Mouse (Mus musculus) layer of hippocampus, postnatal 10 days (tissue): ENCODE measurements at regions not wholly inside any gene's neighbourhood (a gene's known extent, or its start where the extent isn't known, plus 50 kb on each side); places are given as distances from the start of the nearest gene placed in this dataset.

ENCODE experiments used
- DNase-seq, 2 experiments: peaks; one replicate each; pipeline ENCODE4 v3.0.0; 2021; ENCODE audit warnings: low spot score in 2 of 2

DNA sequence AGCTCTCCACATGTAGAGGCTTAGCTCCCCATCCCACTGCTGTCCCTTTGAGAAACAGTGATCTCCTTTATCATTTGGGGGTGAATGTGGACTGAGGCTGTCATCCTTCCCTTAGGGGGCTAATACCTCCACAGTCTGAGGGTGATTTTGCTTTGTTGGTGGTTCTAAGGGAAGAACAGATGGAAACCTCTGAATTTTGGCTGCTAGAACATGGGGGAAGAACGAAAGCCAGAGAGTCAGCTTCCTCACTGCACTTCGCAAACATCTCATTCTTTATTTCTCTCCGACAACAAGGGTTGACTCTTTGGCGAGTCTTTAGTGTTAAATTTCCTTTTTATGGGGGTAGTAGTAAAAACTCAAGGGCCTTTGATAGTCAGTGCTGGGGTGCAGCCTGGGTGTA lies 604.6 kb downstream of the Bcl11a start:
- no peak for DNase-seq

- no peak for DNase-seq
These were observed 608.0 kb downstream of the Bcl11a start for GRCm38 (mm10) chr11:24685545-24686467.

DNA sequence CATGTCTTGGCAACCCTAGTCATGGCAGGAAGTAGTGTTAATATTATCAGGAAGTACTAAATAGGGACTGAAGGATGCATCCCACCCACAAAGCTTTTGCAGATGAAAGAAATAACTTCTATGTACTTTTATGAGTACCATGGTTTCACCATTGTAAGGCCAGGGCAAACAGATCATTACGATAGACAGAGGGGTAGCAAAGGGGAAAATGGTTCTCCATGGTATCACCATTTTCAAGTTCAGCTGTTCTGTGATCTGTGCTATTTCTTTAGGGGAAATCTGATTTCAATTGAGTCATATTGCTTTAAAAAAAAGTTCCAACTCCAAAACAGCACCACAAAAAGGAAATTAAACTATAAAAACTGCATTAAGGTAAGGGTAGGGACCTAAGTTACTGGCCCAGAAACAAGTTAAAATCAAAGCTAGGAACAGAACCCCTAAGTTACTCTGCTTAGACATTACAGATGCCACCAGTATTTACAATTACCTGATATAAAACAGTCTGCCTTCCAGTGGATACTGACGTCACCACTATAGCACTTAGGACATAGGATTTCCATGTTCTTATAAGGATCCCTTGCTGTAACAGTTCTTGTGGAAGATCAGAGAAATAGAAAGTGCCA lies 610.4 kb downstream of the Bcl11a start:
- no peak for DNase-seq

GRCm38 (mm10) chr11:24689807-24690333 lies 612.0 kb downstream of the Bcl11a start:
- DNase-seq, result no peak

DNA sequence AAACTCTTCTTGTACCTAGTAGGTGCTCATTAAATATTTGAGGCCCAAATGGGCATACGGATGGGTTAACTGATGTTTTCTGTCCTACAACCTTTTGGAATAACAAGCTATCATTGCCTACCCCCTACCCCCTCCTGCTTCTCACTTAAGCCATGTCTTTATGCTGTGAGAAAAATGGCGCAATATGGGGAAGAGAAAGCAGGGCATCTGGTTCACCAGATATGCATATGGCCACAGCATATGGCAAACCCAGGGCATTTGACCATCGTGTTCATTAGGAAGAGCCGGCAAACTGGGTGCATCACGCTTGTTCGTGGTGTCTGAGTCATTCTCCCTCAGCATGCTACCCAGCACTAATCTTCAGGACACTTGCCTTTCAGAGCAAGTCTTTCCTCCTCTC lies 616.1 kb downstream of the Bcl11a start:
- DNase-seq, result no peak

GRCm38 (mm10) chr11:24695010-24695720 lies 617.3 kb downstream of the Bcl11a start:
- DNase-seq, result no peak

DNA sequence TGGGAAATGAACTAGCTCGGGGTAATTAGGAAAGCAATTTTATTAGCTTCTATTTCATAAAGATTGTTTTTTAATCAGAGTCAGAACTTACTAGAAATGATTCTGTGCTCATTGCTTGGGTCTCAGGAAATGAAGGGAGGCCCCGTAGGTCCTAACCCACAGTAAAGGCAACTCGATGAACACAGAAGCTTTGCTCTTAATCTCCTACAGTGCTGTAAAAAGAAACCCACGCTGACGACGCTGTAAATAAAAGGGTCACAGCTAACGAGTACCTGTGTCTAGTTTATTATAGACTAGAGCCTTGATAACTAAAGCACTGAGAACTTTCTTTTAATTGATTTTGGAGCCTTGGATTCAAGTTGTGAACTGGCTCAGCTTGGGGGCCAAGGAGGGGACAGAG lies 618.7 kb downstream of the Bcl11a start:
- DNase-seq, result no peak

GRCm38 (mm10) chr11:24708790-24709189 lies 630.9 kb downstream of the Bcl11a start:
- DNase-seq, result no peak

GRCm38 (mm10) chr11:24716539-24717287 lies 638.9 kb downstream of the Bcl11a start:
- peak; percentile 48 to 59 for DNase-seq

DNA sequence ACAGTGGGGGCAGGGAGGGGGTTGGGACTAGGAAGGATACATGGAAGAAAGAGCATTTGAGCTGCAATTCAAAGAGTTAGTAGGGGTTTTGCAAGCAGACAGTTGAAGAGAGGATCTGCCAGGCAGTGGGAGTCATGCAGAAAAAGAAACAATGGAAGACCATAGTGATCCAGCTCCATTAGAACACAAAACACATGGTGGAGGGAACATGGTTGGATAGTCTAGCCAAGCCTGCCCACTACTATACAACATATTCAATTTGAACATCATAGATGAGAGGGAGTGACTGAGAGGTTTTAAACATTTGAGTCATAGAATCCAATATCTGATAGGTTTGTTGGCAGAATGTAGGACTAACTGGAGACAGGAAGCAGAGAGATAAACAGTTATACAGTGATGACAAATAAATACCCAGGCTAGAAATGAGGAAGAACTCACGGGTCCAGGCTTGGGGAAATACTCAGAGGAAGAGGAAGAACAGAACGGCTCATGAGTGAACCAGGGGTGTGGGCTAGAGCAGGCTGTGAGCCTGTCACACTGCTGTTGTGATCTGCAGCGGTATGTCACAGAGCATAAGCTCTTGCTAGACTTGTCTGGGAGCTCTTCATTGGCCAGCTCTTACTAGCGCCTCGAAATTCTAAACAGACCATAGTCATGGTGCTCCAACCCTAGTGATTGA lies 646.5 kb downstream of the Bcl11a start:
- no peak for DNase-seq

GRCm38 (mm10) chr11:24726331-24726730 lies 648.5 kb downstream of the Bcl11a start:
- DNase-seq, result no peak

DNA sequence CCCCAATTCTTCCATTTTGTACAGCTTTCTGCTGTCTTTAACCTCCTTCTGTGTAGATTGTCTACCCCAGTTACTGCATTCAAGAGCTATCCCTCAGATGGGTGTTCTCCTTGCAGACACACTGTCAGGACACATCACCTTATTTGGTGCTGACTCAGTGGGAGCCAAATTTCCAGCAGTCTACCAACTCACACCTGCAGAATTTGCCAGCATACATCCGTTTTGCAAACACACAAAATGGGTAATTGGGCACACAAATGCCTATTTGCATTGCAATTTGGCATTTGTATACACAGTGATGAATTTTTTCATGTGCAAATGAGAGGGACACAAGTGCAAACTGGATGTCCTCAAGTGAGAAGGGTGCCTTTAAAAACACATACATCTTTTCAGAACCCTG lies 649.5 kb downstream of the Bcl11a start:
- DNase-seq, result no peak

DNA sequence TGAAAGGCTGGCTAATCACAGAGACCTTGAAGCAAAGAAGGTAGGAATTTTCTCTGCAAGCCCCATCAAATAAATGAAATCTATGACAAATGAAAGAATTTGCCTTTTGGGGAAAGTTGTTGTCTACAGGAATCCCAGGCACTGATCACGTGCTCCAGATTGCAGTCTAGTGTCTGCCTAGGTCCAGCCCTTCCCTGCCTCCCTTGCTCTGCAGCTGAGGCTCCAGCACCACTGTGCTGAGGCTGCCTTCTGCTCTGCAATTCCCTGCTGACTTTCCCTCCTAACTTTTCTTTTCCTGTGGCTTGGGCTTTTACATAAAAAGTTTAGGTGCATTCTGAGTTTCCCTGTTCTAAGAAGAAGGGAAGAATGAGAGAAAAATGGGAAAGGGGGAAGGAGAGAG lies 653.6 kb downstream of the Bcl11a start:
- no peak for DNase-seq

- peak in 1 of 2 experiments; percentile 26 for DNase-seq
These were observed 661.9 kb downstream of the Bcl11a start for GRCm38 (mm10) chr11:24739710-24740255.

GRCm38 (mm10) chr11:24740466-24740865 lies 662.6 kb downstream of the Bcl11a start:
- no peak for DNase-seq

DNA sequence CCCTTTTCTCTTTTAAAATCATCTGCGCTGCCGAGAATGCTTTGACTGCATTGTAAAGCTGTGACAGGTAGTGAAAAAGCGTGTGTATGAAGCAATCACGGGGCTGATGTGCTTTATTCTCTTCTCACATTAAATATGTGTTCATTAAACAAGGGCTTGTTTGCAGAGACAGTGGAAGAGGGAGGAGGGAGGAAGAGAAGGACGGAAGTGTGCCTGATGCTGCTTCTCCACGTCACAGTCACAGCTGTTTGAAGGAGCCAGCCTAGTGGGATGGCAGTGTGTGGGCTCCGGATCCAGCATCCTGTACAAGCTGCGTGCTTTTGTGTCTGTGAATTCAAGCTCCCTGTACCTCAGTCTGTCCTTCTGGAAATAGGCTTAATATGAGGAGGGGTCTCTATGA lies 664.7 kb downstream of the Bcl11a start:
- DNase-seq, result no peak

DNA sequence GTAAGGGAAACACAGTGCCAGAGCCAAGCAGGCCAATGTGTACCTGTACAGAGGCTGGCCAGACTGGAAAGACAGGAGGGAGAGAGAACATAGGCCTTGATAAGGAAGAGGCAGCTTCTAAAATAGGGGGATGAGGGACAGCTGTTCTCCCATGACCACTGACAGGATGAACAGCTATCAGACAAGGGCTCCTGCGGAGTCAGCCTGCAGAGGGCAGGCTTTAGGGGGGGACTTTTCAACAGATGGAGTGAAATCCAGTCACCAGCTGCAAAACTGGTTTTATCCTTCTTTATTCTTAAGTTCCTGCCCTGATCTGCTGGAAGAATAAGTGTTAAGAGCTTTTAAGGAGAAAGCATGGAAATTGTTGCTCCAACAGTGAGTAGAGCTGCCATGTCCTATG lies 665.6 kb downstream of the Bcl11a start:
- no peak for DNase-seq

DNA sequence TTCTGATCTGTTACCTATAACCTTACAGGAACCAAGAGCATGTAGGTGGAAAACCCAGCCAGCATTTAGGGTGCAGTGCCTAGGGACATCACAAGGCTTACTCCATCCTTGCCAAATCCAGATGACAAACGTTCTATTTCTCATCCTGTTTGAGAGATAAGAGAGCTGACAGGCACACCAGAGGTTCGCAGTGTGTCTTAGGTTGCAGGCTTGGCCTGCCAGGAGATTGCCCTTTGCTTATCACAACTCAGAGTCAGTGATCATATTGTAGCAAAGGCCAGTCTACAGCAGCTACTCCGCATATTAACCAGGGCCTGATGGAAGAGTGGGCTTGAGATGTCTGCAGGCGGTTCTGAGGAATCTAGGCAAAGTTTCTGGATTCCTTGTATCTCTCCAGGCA lies 668.0 kb downstream of the Bcl11a start:
- no peak for DNase-seq

GRCm38 (mm10) chr11:24750144-24750779 lies 672.4 kb downstream of the Bcl11a start:
- no peak for DNase-seq

- DNase-seq, result no peak
These were observed 680.3 kb downstream of the Bcl11a start for GRCm38 (mm10) chr11:24758130-24758529.
